Mouse (Mus musculus): ENCODE data around the gene Dstyk.
A peak's percentile ranks its signal among the peaks of the same experiment; 100 is the strongest.
"Not testable (repeated sequence)": the region's sequence is repeated elsewhere in the genome, so short reads cannot be mapped to it uniquely, and the experiment has no call there.

Gene Dstyk

GRCm38 (mm10) chr1:132436960-132437359 lies 19.6 kb downstream of the Dstyk start:
- no peak for DNase-seq (ENCODE audit: low spot score in 2 of 2)

DNA sequence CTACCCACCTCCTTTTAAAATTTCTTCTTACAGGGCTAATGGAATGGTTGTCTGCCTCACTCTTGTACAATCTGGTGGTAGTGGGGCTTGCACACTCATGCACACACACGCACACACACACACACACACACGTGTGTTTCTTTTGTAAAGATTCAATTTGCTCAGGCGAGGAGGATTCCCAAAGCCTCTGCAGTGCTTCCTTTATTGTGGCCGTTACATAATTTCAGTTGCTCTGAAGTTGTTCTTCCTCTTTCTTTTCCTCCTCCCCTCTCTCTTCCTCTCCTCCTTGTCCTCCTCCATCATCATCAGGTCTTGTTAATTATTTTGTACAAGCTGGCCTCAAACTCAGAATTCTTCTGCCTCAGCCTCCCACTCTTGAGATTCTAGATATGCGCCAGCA lies 20.0 kb downstream of the Dstyk start:
- DNase-seq (ENCODE audit: low spot score in 2 of 2) = no peak

GRCm38 (mm10) chr1:132440896-132441435 lies 23.6 kb downstream of the Dstyk start:
- DNase-seq (ENCODE audit: low spot score in 2 of 2) = no peak

DNA sequence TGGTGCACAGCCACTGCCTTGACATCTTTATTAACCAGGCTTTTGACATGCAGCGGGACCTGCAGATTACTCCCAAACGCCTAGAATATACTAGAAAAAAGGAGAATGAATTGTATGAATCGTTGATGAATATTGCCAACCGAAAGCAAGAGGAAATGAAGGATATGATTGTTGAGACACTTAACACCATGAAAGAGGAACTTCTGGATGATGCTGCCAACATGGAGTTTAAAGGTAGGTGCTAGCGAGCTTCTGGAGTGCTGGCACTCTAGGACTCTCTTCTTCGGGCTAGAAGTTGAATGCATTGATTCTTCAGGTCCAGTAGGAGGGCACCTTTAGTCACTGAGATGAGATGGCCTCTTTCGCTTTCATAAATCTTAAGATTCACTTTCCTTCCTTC lies 32.4 kb downstream of the Dstyk start:
- no peak for DNase-seq (ENCODE audit: low spot score in 2 of 2)

GRCm38 (mm10) chr1:132464651-132465050 lies 47.3 kb downstream of the Dstyk start:
- DNase-seq (ENCODE audit: low spot score in 2 of 2) = no peak

- DNase-seq (ENCODE audit: low spot score in 2 of 2) = no peak
Measured at GRCm38 (mm10) chr1:132468926-132469325, 51.6 kb downstream of the Dstyk start.

DNA sequence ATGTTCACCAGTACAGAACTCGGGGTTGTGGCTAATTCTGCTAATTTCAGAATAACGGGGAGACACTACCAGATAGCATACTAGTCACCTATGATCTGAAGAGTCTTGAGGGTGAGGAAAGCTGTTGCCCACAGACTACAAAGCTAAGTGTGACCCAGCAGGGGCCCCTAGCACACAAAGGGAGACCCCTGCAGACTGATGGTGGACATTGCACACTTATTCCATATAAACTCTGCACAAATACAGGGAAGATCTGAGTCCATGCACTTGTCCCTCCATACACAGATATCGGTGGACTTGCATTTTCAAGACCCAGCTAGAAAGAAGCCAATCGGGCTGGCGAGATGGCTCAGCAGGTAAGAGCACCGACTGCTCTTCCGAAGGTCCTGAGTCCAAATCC lies 52.2 kb downstream of the Dstyk start:
- DNase-seq (ENCODE audit: low spot score in 2 of 2) = no peak

DNA sequence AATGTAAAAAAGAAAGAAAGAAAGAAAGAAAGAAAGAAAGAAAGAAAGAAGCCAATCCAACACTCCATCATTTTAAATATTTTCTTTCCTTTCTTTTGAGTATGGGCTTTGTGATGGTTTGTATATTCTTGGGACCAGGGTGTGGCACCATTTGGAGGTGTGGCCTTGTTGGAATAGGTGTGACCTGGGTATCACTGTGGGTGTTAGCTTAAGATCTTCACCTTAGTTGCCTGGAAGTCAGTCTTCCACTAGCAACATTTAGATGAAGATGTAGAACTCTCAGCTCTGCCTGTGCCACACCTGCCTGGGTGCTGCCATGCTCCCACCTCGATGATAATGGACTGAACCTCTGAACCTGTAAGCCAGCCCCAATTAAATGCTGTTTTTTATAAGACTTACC lies 52.7 kb downstream of the Dstyk start:
- DNase-seq (ENCODE audit: low spot score in 2 of 2) = not testable (repeated sequence)

- DNase-seq (ENCODE audit: low spot score in 2 of 2) = no peak
Measured at GRCm38 (mm10) chr1:132471032-132471431, 53.7 kb downstream of the Dstyk start.

GRCm38 (mm10) chr1:132471499-132471898 lies 54.1 kb downstream of the Dstyk start:
- DNase-seq (ENCODE audit: low spot score in 2 of 2) = no peak

GRCm38 (mm10) chr1:132472537-132472936 lies 55.2 kb downstream of the Dstyk start:
- DNase-seq (ENCODE audit: low spot score in 2 of 2) = no peak

GRCm38 (mm10) chr1:132474496-132474895 lies 57.1 kb downstream of the Dstyk start:
- no peak for DNase-seq (ENCODE audit: low spot score in 2 of 2)

DNA sequence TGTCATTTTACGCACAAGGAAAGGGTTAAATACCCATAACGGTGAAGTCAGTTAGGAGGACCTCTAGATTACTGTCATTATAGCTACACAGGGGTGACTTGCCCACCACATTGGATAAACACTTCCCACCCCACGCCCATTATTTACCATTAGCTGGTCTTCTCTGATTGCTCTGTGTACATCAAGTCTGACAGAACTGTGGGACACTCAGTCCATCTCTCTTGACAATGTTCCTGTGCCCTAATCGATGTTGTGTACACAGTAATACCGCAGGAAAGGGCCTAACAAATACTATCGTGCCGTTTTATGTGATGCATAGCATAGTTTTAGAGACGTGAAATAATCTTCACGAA lies 59.2 kb downstream of the Dstyk start:
- no peak for DNase-seq (ENCODE audit: low spot score in 2 of 2)

- DNase-seq (ENCODE audit: low spot score in 2 of 2) = peak; percentile 78 to 94
Measured at GRCm38 (mm10) chr1:132476928-132477691, 59.8 kb downstream of the Dstyk start, which contains the start of gene Rbbp5. Rbbp5 (plus strand) TSS chr1:132477365.

GRCm38 (mm10) chr1:132479438-132479837 lies 62.1 kb downstream of the Dstyk start:
- no peak for DNase-seq (ENCODE audit: low spot score in 2 of 2)

DNA sequence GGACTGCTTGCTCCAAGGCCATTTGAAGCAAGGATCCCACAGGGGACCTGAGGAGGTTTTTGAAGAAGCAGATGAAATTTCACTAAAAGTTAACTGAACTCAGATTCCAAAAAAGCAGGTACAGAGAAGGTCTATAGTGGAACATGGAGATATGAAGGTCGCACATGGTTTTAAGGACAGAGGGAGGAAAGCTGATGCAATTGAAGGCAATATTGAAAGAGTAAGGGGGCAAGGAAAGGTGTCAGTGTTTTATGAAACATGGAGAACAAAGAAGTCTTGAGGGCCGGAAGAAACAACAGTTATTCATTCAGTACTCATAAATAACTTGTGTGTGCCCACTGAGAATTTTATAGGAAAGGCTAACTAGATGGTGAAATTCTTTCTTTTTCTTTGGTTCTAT lies 64.3 kb downstream of the Dstyk start:
- DNase-seq (ENCODE audit: low spot score in 2 of 2) = no peak

DNA sequence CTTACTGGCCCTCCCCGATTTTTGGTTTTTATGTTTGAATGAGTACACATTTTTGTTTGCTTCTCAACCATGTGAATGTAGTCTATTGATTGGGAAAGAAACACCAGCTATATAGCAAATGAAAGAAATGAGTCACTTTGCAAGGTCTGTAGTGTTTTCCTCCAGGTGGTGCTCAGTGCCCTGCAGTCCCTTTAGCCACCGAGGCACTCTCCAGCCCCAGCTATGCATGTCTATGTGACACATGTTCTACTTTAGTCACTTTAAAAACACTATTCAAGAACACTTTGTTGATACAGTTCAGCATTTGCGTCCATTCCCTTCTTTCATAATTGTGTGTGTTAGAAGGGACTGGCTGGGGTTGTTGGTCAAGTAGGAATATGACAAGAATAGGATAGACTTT lies 65.9 kb downstream of the Dstyk start:
- no peak for DNase-seq (ENCODE audit: low spot score in 2 of 2)

GRCm38 (mm10) chr1:132483759-132484158 lies 66.4 kb downstream of the Dstyk start:
- DNase-seq (ENCODE audit: low spot score in 2 of 2) = no peak

- DNase-seq (ENCODE audit: low spot score in 2 of 2) = no peak
Measured at GRCm38 (mm10) chr1:132500535-132500934, 83.2 kb downstream of the Dstyk start.

- DNase-seq (ENCODE audit: low spot score in 2 of 2) = no peak
Measured at GRCm38 (mm10) chr1:132505155-132505554, 87.8 kb downstream of the Dstyk start.

- DNase-seq (ENCODE audit: low spot score in 2 of 2) = no peak
Measured at GRCm38 (mm10) chr1:132506058-132506457, 88.7 kb downstream of the Dstyk start, which contains the start of gene Tmem81. Tmem81 (plus strand) TSS chr1:132506230.

DNA sequence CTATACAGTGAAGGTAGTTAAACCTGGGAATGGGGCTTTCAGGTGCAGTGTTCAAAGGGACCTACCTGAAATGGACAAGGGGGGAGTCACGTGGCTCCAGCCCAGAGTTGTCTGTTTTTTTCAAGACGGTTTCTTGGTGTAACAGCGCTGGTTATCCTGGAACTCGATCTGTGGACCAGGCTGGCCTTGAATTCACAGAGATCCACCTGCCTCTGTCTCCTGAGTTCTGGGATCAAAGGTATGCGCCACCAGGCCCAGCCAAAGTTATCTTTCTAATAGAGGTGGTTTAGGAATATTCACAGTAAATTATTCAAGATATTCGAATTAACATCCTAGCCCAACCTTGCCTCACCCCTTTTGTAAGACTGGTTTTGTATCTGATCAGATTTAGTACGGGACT lies 89.3 kb downstream of the Dstyk start:
- no peak for DNase-seq (ENCODE audit: low spot score in 2 of 2)

DNA sequence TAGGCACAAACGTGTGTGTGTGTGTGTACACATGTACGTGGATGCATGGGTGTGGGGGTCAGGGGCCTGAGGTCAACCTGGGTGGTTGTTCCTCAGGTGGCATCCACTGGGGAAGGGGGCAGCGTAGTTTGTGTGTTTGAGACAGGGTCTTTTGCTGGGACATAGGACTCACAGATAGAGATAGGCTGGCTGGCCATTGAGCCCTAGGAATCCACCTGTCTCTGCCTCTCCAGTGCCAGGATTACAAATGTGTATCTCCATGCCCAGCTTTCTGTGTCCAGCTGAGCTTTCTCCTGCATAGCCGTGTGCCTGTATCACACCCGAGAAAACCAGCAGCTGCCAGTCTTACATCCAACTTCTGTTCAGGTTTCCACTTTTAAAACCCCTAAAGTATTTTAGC lies 92.4 kb downstream of the Dstyk start:
- no peak for DNase-seq (ENCODE audit: low spot score in 2 of 2)

GRCm38 (mm10) chr1:132511521-132511920 lies 94.2 kb downstream of the Dstyk start:
- no peak for DNase-seq (ENCODE audit: low spot score in 2 of 2)

All from urinary bladder, adult 18-20 months (tissue).